Mouse (Mus musculus): ENCODE results near the gene Pmpcb. TPM values are rescaled to one million over a fixed set of nuclear protein-coding genes. Genes with fewer than 3 reads are reported as not detected.

Pmpcb gene
- polyA plus RNA-seq, 1 experiment from 2014 or later, result 168 TPM

- Histone ChIP-seq H3K9ac (ENCODE audit: low read length) (peak overlapping the region; percentile 91), H3K36me3 (ENCODE audit: control insufficient read depth, insufficient read depth) (peaks cover 25% of the 10 kb centered on the region), H3K4me2 (ENCODE audit: low read depth, low read length) (peak overlapping the region; percentile 96), H3K4me1 (ENCODE audit: control insufficient read depth, insufficient read depth, low read length) (peaks cover 11% of the 10 kb centered on the region), H3K27ac (ENCODE audit: low read length) (no peak overlapping the region; the same call in 1 of the 2 replicates), H3K27me3 (ENCODE audit: control insufficient read depth, insufficient read depth, low read length) (no peaks in the 10 kb centered on the region), H3K9me3 (replicated peaks; ENCODE audit: control insufficient read depth, low read length) (no peaks in the 10 kb centered on the region), H3K4me3 (ENCODE audit: low read length) (peak overlapping the region; percentile 83)
- ATAC-seq (replicated peaks; ENCODE audit: extremely low read depth, insufficient read depth, low FRiP score), result no peak
- 19% methylated on average over 10 of the region's 10 CpGs for WGBS
Observed at GRCm38 (mm10) chr5:21737620-21738019, 679 bp downstream of the Pmpcb start.

- H3K9ac ChIP-seq (ENCODE audit: low read length), result no peak overlapping the region
- H3K36me3 ChIP-seq (ENCODE audit: control insufficient read depth, insufficient read depth), result peaks cover 39% of the 10 kb centered on the region
- H3K9me3 ChIP-seq (replicated peaks; ENCODE audit: control insufficient read depth, low read length), result no peaks in the 10 kb centered on the region
- no peak overlapping the region for H3K27ac ChIP-seq (ENCODE audit: low read length)
- peaks cover 11% of the 10 kb centered on the region for H3K4me1 ChIP-seq (ENCODE audit: control insufficient read depth, insufficient read depth, low read length)
- no peak overlapping the region for H3K4me2 ChIP-seq (ENCODE audit: low read depth, low read length)
- 86% methylated on average over 11 of the region's 11 CpGs for WGBS
- H3K27me3 ChIP-seq (ENCODE audit: control insufficient read depth, insufficient read depth, low read length), result no peaks in the 10 kb centered on the region
- H3K4me3 ChIP-seq (ENCODE audit: low read length), result no peak overlapping the region
- no peak for ATAC-seq (replicated peaks; ENCODE audit: extremely low read depth, insufficient read depth, low FRiP score)
Observed at GRCm38 (mm10) chr5:21739120-21739519, 2.2 kb downstream of the Pmpcb start.

GRCm38 (mm10) chr5:21739881-21740280 lies 2.9 kb downstream of the Pmpcb start:
- no peak overlapping the region for H3K27ac ChIP-seq (ENCODE audit: low read length)
- H3K4me3 ChIP-seq (ENCODE audit: low read length), result no peak overlapping the region
- no peak overlapping the region for H3K9ac ChIP-seq (ENCODE audit: low read length)
- peaks cover 46% of the 10 kb centered on the region for H3K36me3 ChIP-seq (ENCODE audit: control insufficient read depth, insufficient read depth)
- H3K9me3 ChIP-seq (replicated peaks; ENCODE audit: control insufficient read depth, low read length), result no peaks in the 10 kb centered on the region
- H3K4me2 ChIP-seq (ENCODE audit: low read depth, low read length), result no peak overlapping the region
- peaks cover 11% of the 10 kb centered on the region for H3K4me1 ChIP-seq (ENCODE audit: control insufficient read depth, insufficient read depth, low read length)
- H3K27me3 ChIP-seq (ENCODE audit: control insufficient read depth, insufficient read depth, low read length), result no peaks in the 10 kb centered on the region
- no peak for ATAC-seq (replicated peaks; ENCODE audit: extremely low read depth, insufficient read depth, low FRiP score)
- 89% methylated on average over 13 of the region's 13 CpGs for WGBS

- WGBS, result 94% methylated on average over 10 of the region's 10 CpGs
- H3K36me3 ChIP-seq (ENCODE audit: control insufficient read depth, insufficient read depth), result peaks cover 77% of the 10 kb centered on the region
- H3K27ac ChIP-seq (ENCODE audit: low read length), result no peak overlapping the region
- no peaks in the 10 kb centered on the region for H3K9me3 ChIP-seq (replicated peaks; ENCODE audit: control insufficient read depth, low read length)
- H3K4me3 ChIP-seq (ENCODE audit: low read length), result no peak overlapping the region
- no peak overlapping the region for H3K4me2 ChIP-seq (ENCODE audit: low read depth, low read length)
- no peaks in the 10 kb centered on the region for H3K27me3 ChIP-seq (ENCODE audit: control insufficient read depth, insufficient read depth, low read length)
- no peaks in the 10 kb centered on the region for H3K4me1 ChIP-seq (ENCODE audit: control insufficient read depth, insufficient read depth, low read length)
- no peak overlapping the region for H3K9ac ChIP-seq (ENCODE audit: low read length)
- no peak for ATAC-seq (replicated peaks; ENCODE audit: extremely low read depth, insufficient read depth, low FRiP score)
Observed at GRCm38 (mm10) chr5:21743606-21744005, 6.7 kb downstream of the Pmpcb start.

- Histone ChIP-seq H3K9me3 (replicated peaks; ENCODE audit: control insufficient read depth, low read length) (no peaks in the 10 kb centered on the region), H3K9ac (ENCODE audit: low read length) (no peak overlapping the region), H3K36me3 (ENCODE audit: control insufficient read depth, insufficient read depth) (peaks cover 83% of the 10 kb centered on the region), H3K27ac (ENCODE audit: low read length) (no peak overlapping the region), H3K4me1 (ENCODE audit: control insufficient read depth, insufficient read depth, low read length) (no peaks in the 10 kb centered on the region), H3K27me3 (ENCODE audit: control insufficient read depth, insufficient read depth, low read length) (no peaks in the 10 kb centered on the region), H3K4me2 (ENCODE audit: low read depth, low read length) (no peak overlapping the region), H3K4me3 (ENCODE audit: low read length) (no peak overlapping the region)
- ATAC-seq (replicated peaks; ENCODE audit: extremely low read depth, insufficient read depth, low FRiP score), result no peak
Observed at GRCm38 (mm10) chr5:21744651-21745050, 7.7 kb downstream of the Pmpcb start.

GRCm38 (mm10) chr5:21745966-21746365 lies 9.0 kb downstream of the Pmpcb start:
- Histone ChIP-seq H3K4me3 (ENCODE audit: low read length) (no peak overlapping the region), H3K36me3 (ENCODE audit: control insufficient read depth, insufficient read depth) (peaks cover 76% of the 10 kb centered on the region), H3K27ac (ENCODE audit: low read length) (no peak overlapping the region), H3K4me1 (ENCODE audit: control insufficient read depth, insufficient read depth, low read length) (no peaks in the 10 kb centered on the region), H3K27me3 (ENCODE audit: control insufficient read depth, insufficient read depth, low read length) (no peaks in the 10 kb centered on the region), H3K9me3 (replicated peaks; ENCODE audit: control insufficient read depth, low read length) (no peaks in the 10 kb centered on the region), H3K9ac (ENCODE audit: low read length) (no peak overlapping the region), H3K4me2 (ENCODE audit: low read depth, low read length) (no peak overlapping the region)
- no peak for ATAC-seq (replicated peaks; ENCODE audit: extremely low read depth, insufficient read depth, low FRiP score)
- 95% methylated on average over 6 of the region's 8 CpGs for WGBS

- Histone ChIP-seq H3K27ac (ENCODE audit: low read length) (no peak overlapping the region), H3K9me3 (replicated peaks; ENCODE audit: control insufficient read depth, low read length) (no peaks in the 10 kb centered on the region), H3K36me3 (ENCODE audit: control insufficient read depth, insufficient read depth) (peaks cover 58% of the 10 kb centered on the region), H3K4me1 (ENCODE audit: control insufficient read depth, insufficient read depth, low read length) (no peaks in the 10 kb centered on the region), H3K4me2 (ENCODE audit: low read depth, low read length) (no peak overlapping the region), H3K9ac (ENCODE audit: low read length) (no peak overlapping the region), H3K4me3 (ENCODE audit: low read length) (no peak overlapping the region), H3K27me3 (ENCODE audit: control insufficient read depth, insufficient read depth, low read length) (no peaks in the 10 kb centered on the region)
- ATAC-seq (replicated peaks; ENCODE audit: extremely low read depth, insufficient read depth, low FRiP score), result no peak
- WGBS, result 85% methylated on average over 4 of the region's 4 CpGs
Observed at GRCm38 (mm10) chr5:21768506-21768905, 31.6 kb downstream of the Pmpcb start.

GRCm38 (mm10) chr5:21769841-21770240 lies 32.9 kb downstream of the Pmpcb start:
- WGBS, result 84% methylated on average over 6 of the region's 6 CpGs
- Histone ChIP-seq H3K27ac (ENCODE audit: low read length) (no peak overlapping the region), H3K4me2 (ENCODE audit: low read depth, low read length) (no peak overlapping the region), H3K27me3 (ENCODE audit: control insufficient read depth, insufficient read depth, low read length) (no peaks in the 10 kb centered on the region), H3K4me3 (ENCODE audit: low read length) (no peak overlapping the region), H3K9ac (ENCODE audit: low read length) (no peak overlapping the region), H3K9me3 (replicated peaks; ENCODE audit: control insufficient read depth, low read length) (no peaks in the 10 kb centered on the region), H3K4me1 (ENCODE audit: control insufficient read depth, insufficient read depth, low read length) (no peaks in the 10 kb centered on the region), H3K36me3 (ENCODE audit: control insufficient read depth, insufficient read depth) (peaks cover 57% of the 10 kb centered on the region)
- ATAC-seq (replicated peaks; ENCODE audit: extremely low read depth, insufficient read depth, low FRiP score), result no peak

GRCm38 (mm10) chr5:21776491-21776890 lies 39.5 kb downstream of the Pmpcb start:
- no peak overlapping the region for H3K4me3 ChIP-seq (ENCODE audit: low read length)
- no peaks in the 10 kb centered on the region for H3K4me1 ChIP-seq (ENCODE audit: control insufficient read depth, insufficient read depth, low read length)
- H3K9me3 ChIP-seq (replicated peaks; ENCODE audit: control insufficient read depth, low read length), result no peaks in the 10 kb centered on the region
- H3K4me2 ChIP-seq (ENCODE audit: low read depth, low read length), result no peak overlapping the region
- H3K27ac ChIP-seq (ENCODE audit: low read length), result no peak overlapping the region
- WGBS, result 87% methylated on average over 6 of the region's 6 CpGs
- no peak overlapping the region for H3K9ac ChIP-seq (ENCODE audit: low read length)
- no peak for ATAC-seq (replicated peaks; ENCODE audit: extremely low read depth, insufficient read depth, low FRiP score)
- H3K27me3 ChIP-seq (ENCODE audit: control insufficient read depth, insufficient read depth, low read length), result no peaks in the 10 kb centered on the region
- H3K36me3 ChIP-seq (ENCODE audit: control insufficient read depth, insufficient read depth), result peaks cover 50% of the 10 kb centered on the region

Measured in heart, embryonic 16.5 days (tissue).